Mouse (Mus musculus): ENCODE results near the gene Islr2. TPM values are rescaled to one million over a fixed set of nuclear protein-coding genes. Genes with fewer than 3 reads are reported as not detected.
A peak's percentile ranks its signal among the peaks of the same experiment; 100 is the strongest.
"Not testable (repeated sequence)": the region's sequence is repeated elsewhere in the genome, so short reads cannot be mapped to it uniquely, and the experiment has no call there.

The Islr2 gene
- 51.6 and 96.9 TPM in 2 replicates for polyA plus RNA-seq (2014; fragmentation: Nextera tagmentation; extraction: Ambion mirVana)

DNA sequence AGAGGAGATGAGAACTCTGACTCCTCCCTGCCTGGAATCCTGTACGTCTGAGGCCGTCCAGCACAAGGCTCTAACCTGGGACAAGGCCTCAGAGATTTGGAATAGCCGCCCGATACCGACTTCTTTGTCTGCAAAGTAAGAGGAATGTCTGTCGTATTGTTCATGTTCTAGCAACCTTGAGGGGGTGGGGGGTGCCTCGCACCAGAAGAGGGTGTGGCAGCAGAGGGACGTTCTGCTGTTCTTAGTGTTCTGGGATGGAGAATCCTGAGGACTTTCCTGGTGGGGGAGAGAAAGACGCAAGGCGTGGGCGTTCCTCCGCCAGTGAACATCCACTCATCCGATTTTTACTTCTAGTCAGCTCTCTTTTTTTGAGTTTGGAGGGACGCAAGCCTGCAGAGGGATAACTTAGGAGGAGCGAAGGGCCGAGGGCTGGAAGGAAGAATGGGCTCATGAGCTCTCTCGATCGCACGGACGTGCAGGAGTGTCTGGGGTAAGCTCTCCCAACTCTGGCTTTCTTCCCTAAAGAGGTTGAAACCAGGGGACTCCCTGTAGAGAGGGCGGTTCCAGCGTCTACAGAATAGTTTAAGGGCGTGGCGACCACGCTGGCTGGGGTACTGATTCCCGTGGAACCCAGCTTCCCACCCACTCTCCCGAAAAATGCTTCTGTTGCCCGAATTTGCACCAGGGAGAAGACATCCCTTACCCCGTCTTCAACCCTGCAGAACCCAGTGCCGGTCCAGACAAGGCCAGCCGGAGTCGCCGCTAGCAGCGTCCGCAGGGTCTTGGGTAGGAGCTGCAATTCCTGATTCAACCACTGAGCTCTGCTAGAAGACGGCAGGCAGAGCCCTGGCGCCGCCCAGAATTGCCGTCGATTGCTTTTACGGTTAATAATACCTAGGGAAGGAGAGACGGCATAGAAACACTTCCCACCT, at the start of gene Islr2, which contains the start of gene Islr:
Islr2 (minus strand) TSS at position 804 of the 932 bp plus-strand sequence.
Islr (minus strand) TSS at position 791 of the 932 bp plus-strand sequence.
- Histone ChIP-seq H3K9ac (replicated peaks; ENCODE audit: low read length) (peak within 1 kb of the TSS; percentile 55), H3K9me3 (ENCODE audit: control insufficient read depth, low read length) (no peaks in the 10 kb centered on the region), H3K4me2 (ENCODE audit: low read length) (peak within 1 kb of the TSS; percentile 63), H3K4me3 (replicated peaks; ENCODE audit: low read depth, low read length) (peak within 1 kb of the TSS; percentile 41), H3K27ac (replicated peaks; ENCODE audit: low read depth, low read length) (peak within 1 kb of the TSS; percentile 90), H3K4me1 (ENCODE audit: control insufficient read depth, insufficient read depth, low read length) (peaks cover 17% of the 10 kb centered on the region), H3K36me3 (ENCODE audit: control insufficient read depth, insufficient read depth, low read length) (no peaks in the 10 kb centered on the region), H3K27me3 (ENCODE audit: control insufficient read depth, insufficient read depth, low read length) (peaks cover 47% of the 10 kb centered on the region)
- DNase-seq (peak; percentile 90), ATAC-seq (ENCODE audit: low FRiP score, low TSS enrichment) (peak; percentile 77)
- under 1% methylated on average over 42 of the region's 42 CpGs for WGBS

- Histone ChIP-seq H3K27ac (replicated peaks; ENCODE audit: low read depth, low read length) (peak overlapping the region; percentile 74; the same call in 1 of the 2 replicates), H3K36me3 (ENCODE audit: control insufficient read depth, insufficient read depth, low read length) (peaks cover 34% of the 10 kb centered on the region), H3K4me2 (ENCODE audit: low read length) (peak overlapping the region; percentile 77), H3K9ac (replicated peaks; ENCODE audit: low read length) (peak overlapping the region; percentile 77), H3K4me3 (replicated peaks; ENCODE audit: low read depth, low read length) (peak overlapping the region; percentile 64)
- H3K27me3 ChIP-seq (ENCODE audit: control insufficient read depth, insufficient read depth, low read length); H3K4me1 ChIP-seq (ENCODE audit: control insufficient read depth, insufficient read depth, low read length); DNase-seq; ATAC-seq (ENCODE audit: low FRiP score, low TSS enrichment); H3K9me3 ChIP-seq (ENCODE audit: control insufficient read depth, low read length): not testable (repeated sequence)
- WGBS = 73% methylated on average over 5 of the region's 5 CpGs
Observed at GRCm38 (mm10) chr9:58253805-58254122, 49.6 kb upstream of the Islr2 start.

- peak; percentile 97 for ATAC-seq (ENCODE audit: low FRiP score, low TSS enrichment)
- Histone ChIP-seq H3K4me1 (ENCODE audit: control insufficient read depth, insufficient read depth, low read length) (no peaks in the 10 kb centered on the region), H3K4me2 (ENCODE audit: low read length) (peak within 1 kb of the TSS; percentile 77), H3K36me3 (ENCODE audit: control insufficient read depth, insufficient read depth, low read length) (peaks cover 29% of the 10 kb centered on the region), H3K27me3 (ENCODE audit: control insufficient read depth, insufficient read depth, low read length) (no peaks in the 10 kb centered on the region), H3K9me3 (ENCODE audit: control insufficient read depth, low read length) (no peaks in the 10 kb centered on the region), H3K27ac (replicated peaks; ENCODE audit: low read depth, low read length) (peak within 1 kb of the TSS; percentile 74), H3K4me3 (replicated peaks; ENCODE audit: low read depth, low read length) (peak within 1 kb of the TSS; percentile 64), H3K9ac (replicated peaks; ENCODE audit: low read length) (peak within 1 kb of the TSS; percentile 77)
- DNase-seq = peak; percentile 95
- under 1% methylated on average over 31 of the region's 31 CpGs for WGBS
Observed at GRCm38 (mm10) chr9:58253033-58253804, 49.1 kb upstream of the Islr2 start, which contains the start of gene Stoml1. Stoml1 (plus strand) TSS chr9:58253164.

DNA sequence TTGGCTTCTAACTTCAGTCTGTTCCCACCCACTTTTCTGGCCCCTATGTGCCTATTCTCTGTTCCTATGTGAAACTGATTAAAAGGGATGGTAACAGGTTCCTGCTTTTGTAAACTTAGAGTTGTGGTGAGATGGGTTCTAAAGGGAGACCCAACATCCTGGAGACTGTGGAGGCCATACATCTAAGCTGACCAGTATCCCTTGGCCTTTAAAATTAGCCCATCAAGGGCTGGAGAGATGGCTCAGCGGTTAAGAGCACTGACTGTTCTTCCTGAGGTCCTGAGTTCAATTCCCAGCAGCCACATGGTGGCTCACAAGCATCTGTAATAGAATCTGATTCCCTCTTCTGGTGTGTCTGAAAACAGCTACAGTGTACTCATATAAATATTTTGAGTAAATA, 46.6 kb upstream of the Islr2 start:
- not testable (repeated sequence) for DNase-seq; H3K4me2 ChIP-seq (ENCODE audit: low read length); H3K9me3 ChIP-seq (ENCODE audit: control insufficient read depth, low read length); H3K27ac ChIP-seq (replicated peaks; ENCODE audit: low read depth, low read length); ATAC-seq (ENCODE audit: low FRiP score, low TSS enrichment); H3K27me3 ChIP-seq (ENCODE audit: control insufficient read depth, insufficient read depth, low read length); H3K36me3 ChIP-seq (ENCODE audit: control insufficient read depth, insufficient read depth, low read length); H3K4me1 ChIP-seq (ENCODE audit: control insufficient read depth, insufficient read depth, low read length); H3K9ac ChIP-seq (replicated peaks; ENCODE audit: low read length); H3K4me3 ChIP-seq (replicated peaks; ENCODE audit: low read depth, low read length)
- WGBS = 94% methylated on average over 1 of the region's 1 CpGs

DNA sequence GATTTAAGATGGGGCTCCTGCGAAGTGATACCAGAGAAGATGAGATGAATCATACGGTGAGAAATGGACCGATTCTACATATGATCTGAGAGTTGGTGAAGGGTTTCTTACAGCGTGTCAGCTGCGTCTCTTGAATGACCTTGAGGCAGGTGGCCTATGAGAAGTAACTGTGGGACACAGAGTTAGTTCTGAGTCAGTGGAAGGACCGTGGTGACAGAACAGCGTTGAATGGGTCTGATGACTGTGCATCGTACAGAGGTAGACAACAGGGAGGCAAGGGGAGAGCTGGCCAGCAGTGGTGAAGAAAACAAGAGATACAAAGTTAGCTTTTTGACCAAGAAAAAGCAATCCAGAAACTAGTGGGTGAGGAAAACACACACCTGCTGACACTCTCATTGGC, 46.2 kb upstream of the Islr2 start:
- WGBS = 78% methylated on average over 8 of the region's 8 CpGs
- no peak overlapping the region for H3K4me3 ChIP-seq (replicated peaks; ENCODE audit: low read depth, low read length)
- no peaks in the 10 kb centered on the region for H3K9me3 ChIP-seq (ENCODE audit: control insufficient read depth, low read length)
- no peak for DNase-seq
- H3K9ac ChIP-seq (replicated peaks; ENCODE audit: low read length) = no peak overlapping the region
- no peaks in the 10 kb centered on the region for H3K36me3 ChIP-seq (ENCODE audit: control insufficient read depth, insufficient read depth, low read length)
- H3K4me2 ChIP-seq (ENCODE audit: low read length) = peak overlapping the region; percentile 52; the same call in 1 of the 2 replicates
- H3K27ac ChIP-seq (replicated peaks; ENCODE audit: low read depth, low read length) = no peak overlapping the region
- ATAC-seq (ENCODE audit: low FRiP score, low TSS enrichment) = no peak
- H3K4me1 ChIP-seq (ENCODE audit: control insufficient read depth, insufficient read depth, low read length) = peaks cover 6% of the 10 kb centered on the region; the same call in 1 of the 2 replicates
- no peaks in the 10 kb centered on the region for H3K27me3 ChIP-seq (ENCODE audit: control insufficient read depth, insufficient read depth, low read length)

- no peak for ATAC-seq (ENCODE audit: low FRiP score, low TSS enrichment)
- H3K4me1 ChIP-seq (ENCODE audit: control insufficient read depth, insufficient read depth, low read length) = peaks cover 6% of the 10 kb centered on the region; the same call in 1 of the 2 replicates
- no peaks in the 10 kb centered on the region for H3K27me3 ChIP-seq (ENCODE audit: control insufficient read depth, insufficient read depth, low read length)
- no peaks in the 10 kb centered on the region for H3K9me3 ChIP-seq (ENCODE audit: control insufficient read depth, low read length)
- peak; percentile 70 for DNase-seq
- WGBS = 1% methylated on average over 16 of the region's 16 CpGs
- H3K4me3 ChIP-seq (replicated peaks; ENCODE audit: low read depth, low read length) = peak within 1 kb of the TSS; percentile 25
- peak within 1 kb of the TSS; percentile 52 for H3K4me2 ChIP-seq (ENCODE audit: low read length)
- peak within 1 kb of the TSS; percentile 44 for H3K9ac ChIP-seq (replicated peaks; ENCODE audit: low read length)
- no peak within 1 kb of the TSS for H3K27ac ChIP-seq (replicated peaks; ENCODE audit: low read depth, low read length)
- H3K36me3 ChIP-seq (ENCODE audit: control insufficient read depth, insufficient read depth, low read length) = no peaks in the 10 kb centered on the region
Observed at GRCm38 (mm10) chr9:58249592-58250192, 45.6 kb upstream of the Islr2 start, which contains the start of gene Pml. Pml (minus strand) TSS chr9:58249786.

DNA sequence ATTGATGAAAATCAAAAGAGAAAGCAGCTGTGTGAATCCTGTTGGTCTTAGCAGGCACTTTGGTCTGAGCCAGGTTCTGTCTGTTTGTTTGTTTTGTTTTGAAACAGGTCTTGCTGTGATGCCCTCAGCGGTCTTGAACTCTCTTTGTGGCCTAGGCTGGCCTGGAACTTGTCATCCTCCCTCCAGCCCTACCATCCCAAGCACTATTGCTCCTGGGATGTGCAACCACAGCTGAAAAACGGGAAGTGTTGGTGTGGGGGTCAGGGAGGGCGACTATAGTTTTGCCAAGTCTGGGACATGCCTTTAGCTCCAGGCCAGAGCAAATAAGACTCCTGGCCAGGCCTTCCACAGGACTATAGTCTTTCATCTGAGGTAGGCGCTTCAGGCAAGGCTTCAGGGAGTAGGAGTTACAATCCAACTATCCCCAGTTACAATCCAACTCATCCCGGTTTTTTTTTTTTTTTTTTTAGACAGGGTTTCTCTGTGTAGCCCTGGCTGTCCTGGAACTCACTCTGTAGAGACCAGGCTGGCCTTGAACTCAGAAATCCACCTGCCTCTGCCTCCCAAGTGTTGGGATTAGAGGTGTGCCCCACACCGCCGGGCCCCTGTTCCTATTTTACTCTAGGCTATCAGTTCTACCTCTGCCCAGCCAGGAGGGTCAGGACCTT, 44.8 kb upstream of the Islr2 start:
- Histone ChIP-seq H3K9me3 (ENCODE audit: control insufficient read depth, low read length) (no peaks in the 10 kb centered on the region), H3K27ac (replicated peaks; ENCODE audit: low read depth, low read length) (no peak overlapping the region), H3K27me3 (ENCODE audit: control insufficient read depth, insufficient read depth, low read length) (no peaks in the 10 kb centered on the region), H3K4me3 (replicated peaks; ENCODE audit: low read depth, low read length) (peak overlapping the region; percentile 25; the same call in 1 of the 2 replicates), H3K4me1 (ENCODE audit: control insufficient read depth, insufficient read depth, low read length) (peaks cover 6% of the 10 kb centered on the region; the same call in 1 of the 2 replicates), H3K36me3 (ENCODE audit: control insufficient read depth, insufficient read depth, low read length) (no peaks in the 10 kb centered on the region), H3K4me2 (ENCODE audit: low read length) (peak overlapping the region; percentile 52), H3K9ac (replicated peaks; ENCODE audit: low read length) (no peak overlapping the region)
- DNase-seq (no peak), ATAC-seq (ENCODE audit: low FRiP score, low TSS enrichment) (no peak)
- 48% methylated on average over 7 of the region's 7 CpGs for WGBS

Data from midbrain, embryonic 14.5 days (tissue).